Mouse (Mus musculus): Measurements from ENCODE around the gene Tcl1b1. TPM values are rescaled to one million over a fixed set of nuclear protein-coding genes. Genes with fewer than 3 reads are reported as not detected.
"Not testable (repeated sequence)": the region's sequence is repeated elsewhere in the genome, so short reads cannot be mapped to it uniquely, and the experiment has no call there.

Gene Tcl1b1
- total RNA-seq (2021), result not detected in 2 replicates
- long read RNA-seq, result 0 reads

DNA sequence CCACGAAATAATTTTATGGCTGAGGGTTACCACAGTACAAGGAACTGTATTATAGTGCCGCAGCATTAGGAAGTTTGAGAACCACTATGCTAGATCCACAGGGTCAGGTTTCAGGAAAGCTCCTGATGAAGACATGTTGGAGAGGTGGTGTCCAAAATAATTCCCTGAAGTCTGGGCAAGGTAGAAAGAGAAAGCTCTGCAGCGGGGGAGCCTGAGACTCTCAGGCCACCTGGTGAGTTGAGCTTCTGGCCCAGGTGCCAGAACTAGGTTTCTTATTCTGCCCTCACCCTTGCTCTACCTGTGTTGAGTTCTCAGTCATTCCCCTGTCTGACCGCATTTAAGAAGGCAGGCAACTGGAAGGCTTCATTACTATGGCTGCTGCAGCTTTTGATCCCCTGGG, at the start of gene Tcl1b1:
TSS of gene Tcl1b1 (plus strand) at position 301 of the 400 bp plus-strand sequence.
- DNase-seq, result no peak

DNA sequence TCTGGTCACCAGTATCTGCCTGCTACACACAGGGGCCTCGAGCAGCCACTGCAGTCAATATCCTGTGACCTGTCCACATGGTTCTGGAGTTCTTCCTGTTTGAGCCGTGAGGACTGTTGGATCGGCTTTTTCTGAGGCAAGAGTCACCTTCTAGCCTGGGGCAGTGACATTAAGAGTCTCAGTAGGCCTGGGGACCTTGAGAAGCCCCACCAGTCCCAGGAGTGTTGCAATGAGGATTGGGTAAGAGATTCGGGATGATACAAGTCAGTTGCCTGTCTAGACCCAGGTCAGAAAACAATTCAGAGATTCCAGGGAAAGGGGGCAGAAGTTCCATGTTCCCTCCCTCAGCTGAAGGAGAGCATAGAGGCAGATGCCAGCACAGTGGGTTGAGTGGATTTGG, 49.7 kb upstream of the Tcl1b1 start:
- no peak for DNase-seq

DNA sequence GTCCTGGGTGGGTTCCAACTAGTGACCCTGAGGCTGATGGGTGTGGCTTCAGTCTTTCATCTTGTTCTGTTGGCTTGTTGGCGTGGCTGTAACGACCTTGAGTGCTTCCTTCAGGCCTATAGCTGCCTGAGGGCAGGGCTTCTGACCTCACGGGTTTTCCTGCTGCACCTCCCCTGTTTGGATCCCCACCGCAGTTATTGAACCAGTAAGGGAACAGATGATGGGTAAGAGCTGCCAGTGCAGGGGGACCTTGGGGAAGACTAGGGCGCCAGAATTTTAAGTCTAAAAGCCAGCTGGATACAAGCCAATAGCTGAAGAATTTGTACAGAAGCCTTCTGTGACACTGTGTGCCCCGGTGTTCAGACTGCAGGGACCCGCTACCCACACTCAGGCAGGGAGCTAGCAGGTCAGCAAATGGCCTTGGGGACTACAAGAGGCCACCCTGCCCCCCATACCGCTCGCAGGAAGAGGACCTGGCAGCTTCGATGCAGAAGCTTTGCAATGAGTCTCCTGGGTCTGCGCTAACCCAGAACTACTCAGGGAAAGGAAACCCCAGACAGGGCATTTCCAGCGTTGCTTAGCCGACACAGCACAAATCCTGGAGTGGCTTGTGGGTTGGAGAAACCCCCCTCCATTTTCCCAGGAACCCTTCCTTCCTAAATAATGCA, 47.0 kb upstream of the Tcl1b1 start:
- DNase-seq, result peak; percentile 17

DNA sequence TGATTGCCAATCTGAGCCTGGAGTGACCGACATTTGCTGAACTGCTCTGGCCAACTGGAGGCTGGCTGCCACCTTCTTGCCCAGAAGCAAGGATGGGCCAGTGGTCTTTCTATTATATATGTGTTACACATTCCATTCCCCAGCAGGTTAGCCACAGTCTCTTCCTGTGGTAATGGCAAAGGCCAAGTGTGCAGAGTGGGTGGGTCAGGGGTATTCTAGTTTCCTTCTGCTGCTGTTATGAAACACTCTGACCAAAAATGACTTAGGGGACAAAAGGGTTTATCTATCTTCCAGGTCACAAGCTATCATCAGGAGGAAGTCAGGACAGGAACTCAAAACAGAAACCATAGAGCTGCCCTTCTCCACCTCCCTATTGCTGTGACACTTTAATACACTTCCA, 42.8 kb upstream of the Tcl1b1 start:
- no peak for DNase-seq

DNA sequence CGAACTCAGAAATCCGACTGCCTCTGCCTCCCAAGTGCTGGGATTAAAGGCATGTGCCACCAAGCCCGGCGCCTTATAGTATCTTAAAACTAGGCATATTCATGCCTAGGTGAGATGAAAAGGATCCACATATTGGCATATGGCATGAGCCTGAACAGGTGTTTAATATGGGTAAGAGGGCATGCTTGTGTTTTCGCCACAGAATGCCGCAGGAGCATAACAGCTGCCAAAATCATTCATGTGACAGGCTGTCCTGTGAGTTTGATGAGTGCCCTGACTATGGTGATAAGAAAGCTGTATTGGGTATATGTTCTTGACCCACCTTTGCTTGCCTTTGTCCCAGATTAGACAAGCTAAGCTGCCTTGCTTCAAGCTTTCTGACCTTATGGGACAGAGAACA, 34.1 kb upstream of the Tcl1b1 start:
- no peak for DNase-seq

DNA sequence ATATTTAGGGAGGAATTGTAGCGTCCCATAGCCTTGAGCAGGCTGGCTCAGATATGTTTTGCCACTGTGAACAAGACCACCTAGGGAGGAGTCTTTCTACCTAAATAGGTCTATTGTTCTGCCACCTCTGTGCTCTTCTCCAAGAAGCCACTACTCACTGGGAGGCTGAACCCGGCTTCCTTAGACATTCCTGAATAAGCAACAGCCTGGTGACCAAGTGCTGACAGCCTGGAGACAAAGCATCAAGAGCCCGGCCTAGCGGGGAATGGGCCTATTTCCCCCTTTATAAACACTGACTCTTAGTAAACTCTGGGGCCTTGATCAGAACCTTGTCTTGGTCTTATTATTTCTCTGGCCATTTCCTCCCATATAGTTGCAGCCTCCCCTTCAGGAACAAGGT, 33.0 kb upstream of the Tcl1b1 start:
- DNase-seq, result no peak

DNA sequence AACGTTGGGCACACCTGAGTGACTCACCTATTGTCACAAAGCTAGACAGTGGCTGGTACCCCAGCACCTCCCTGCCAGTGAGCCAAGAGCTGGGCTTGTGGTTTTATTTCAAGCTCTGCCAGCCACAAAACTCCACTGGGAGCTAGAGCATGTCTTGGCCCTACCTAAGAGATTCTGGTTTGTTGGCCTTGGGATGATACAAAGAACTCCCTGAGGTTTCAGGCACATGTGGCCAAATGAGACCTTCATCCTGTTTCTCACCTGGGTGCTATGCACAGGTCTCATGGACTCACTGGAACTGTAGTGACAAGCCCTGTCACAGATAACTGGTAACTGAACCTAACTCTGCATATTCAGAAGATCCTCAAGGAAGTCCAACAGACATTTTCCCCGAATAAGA, 31.9 kb upstream of the Tcl1b1 start:
- DNase-seq, result no peak

DNA sequence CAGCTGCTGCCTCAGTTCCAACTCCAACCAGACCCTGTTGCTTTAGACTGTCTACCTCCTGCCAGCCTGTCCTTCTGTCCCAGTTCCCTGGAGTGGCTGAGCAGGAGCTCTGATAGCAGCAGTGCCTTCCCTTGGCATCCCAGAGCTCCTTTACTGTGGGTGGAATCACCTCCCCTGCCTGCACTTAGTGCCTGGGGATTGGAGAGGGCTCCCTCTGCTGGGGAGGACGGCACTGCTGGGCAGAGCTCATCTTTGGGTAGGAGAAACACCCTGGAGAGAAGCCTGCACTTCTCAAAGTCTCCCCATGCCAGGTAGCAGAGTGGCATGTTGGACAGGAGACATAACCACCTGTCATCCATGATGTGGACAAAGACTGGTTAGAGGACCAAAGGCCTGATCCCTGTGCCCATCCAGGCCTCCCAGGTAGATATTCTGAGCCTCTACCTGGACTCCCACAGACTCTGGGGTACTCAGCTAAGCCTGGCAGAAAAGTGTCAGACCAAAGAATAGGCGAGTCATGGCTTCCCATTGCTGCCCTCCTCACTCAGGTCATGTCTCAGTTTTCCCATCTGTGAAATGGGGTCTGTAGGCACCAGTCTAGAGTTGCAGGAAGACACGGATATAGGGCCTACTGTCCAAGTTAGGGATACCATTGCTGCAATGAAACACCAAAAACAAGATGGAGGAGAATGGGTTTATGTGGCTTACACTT, 29.8 kb upstream of the Tcl1b1 start:
- not testable (repeated sequence) for DNase-seq

DNA sequence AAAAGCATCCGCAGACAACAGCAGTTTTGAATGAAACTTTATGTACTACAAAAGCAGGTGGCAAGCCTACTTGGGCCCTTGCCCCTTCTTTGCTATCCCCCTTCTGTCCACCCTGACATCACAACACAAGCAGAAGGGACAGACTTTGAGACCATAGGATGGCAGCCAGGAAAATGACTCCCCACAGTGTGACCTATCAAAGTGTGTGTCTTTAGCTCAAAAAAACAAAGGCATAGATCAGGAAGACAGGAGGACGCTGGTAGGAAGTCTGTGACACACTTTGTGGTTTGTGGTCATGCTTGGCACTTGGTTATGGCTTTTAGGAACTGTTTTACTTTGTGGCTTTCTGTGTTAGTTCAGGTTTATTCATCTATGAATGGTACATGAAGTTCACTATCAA, 25.3 kb upstream of the Tcl1b1 start:
- not testable (repeated sequence) for DNase-seq

DNA sequence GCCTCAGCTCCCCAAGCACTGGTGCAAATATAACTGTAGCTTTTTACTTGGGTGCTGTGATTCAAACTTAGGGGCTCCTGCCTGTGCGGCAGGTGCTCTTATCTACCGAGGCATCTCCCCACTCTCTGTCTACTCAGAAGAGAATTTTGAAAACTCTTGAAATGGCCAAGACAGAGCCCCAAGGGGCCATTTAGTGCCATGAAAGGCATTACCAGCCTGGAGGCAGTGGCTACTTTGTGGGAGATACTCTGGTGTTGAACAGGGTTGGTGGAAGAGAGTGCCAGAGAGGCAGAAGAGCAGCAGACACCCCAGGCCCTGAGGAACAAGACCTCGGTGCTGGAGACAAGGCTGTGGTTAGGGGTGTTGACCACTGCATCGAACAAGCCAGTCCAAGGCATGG, 24.7 kb upstream of the Tcl1b1 start:
- DNase-seq, result not testable (repeated sequence)

DNA sequence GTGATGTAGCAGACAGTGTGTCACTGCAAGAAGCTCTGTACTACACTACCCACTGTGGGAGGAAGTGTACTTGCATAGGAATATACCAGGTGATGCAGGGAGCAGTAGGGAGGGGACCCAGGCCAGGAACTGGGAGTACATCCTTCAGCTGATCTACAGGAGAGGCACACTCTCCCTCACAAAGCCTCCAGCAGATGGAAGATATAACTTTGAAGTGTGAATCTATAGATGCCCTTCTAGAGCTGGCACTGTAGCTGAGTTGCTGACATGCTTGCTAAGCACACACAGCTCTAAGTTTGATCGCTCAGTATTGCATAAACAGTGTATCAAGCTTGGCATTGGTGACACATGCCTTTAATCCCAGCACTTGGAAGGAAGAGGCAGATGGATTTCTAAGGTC, 21.8 kb upstream of the Tcl1b1 start:
- not testable (repeated sequence) for DNase-seq

DNA sequence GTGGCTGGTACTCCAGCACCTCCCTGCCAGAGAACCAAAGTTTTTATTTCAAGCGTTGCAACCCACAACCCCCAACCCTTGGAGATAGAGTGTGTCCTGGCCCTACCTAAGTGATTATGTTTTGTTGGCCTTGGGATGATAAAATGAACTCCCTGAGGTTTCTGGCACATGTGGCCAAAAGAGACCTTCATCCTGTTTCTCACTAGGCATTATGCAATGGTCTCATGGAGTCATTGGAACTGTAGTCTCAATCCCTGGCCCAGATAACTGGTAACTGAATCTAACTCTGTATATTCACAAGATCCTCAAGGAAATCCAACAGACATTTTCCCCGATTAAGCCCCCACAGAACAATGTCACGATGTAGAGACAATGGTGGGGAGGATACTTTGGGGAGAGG, 16.4 kb upstream of the Tcl1b1 start:
- DNase-seq, result no peak

DNA sequence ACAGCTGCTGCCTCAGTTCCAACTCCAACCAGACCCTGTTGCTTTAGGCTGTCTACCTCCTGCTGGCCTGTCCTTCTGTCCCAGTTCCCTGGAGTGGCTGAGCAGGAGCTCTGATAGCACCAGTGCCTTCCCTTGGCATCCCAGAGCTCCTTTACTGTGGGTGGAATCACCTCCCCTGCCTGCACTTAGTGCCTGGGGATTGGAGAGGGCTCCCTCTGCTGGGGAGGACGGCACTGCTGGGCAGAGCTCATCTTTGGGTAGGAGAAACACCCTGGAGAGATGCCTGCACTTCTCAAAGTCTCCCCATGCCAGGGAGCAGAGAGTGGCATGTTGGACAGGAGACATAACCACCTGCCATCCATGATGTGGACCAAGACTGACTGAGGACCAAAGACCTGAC, 14.6 kb upstream of the Tcl1b1 start:
- DNase-seq, result not testable (repeated sequence)

DNA sequence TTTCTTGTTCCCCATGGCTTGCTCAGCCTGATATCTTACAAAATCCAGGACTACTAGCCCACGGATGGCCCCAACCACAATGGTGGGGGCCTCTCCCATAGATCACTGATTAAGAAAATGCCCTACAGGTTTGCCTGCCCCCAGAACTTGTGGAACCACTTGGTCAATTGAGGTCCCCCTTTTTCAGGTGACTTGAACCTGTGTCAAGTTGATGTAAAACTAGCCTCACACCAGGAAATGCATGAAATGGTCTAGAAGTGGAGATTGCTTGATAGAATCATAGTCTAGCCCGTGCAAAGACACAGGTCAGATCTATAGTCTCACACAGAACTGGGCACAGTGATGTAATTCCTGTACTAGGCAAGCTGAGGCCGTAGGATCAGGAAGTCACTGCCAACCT, 13.8 kb upstream of the Tcl1b1 start, which contains the start of gene Tcl1b2:
TSS of gene Tcl1b2 (plus strand) at position 301 of the 400 bp plus-strand sequence.
- DNase-seq, result no peak

DNA sequence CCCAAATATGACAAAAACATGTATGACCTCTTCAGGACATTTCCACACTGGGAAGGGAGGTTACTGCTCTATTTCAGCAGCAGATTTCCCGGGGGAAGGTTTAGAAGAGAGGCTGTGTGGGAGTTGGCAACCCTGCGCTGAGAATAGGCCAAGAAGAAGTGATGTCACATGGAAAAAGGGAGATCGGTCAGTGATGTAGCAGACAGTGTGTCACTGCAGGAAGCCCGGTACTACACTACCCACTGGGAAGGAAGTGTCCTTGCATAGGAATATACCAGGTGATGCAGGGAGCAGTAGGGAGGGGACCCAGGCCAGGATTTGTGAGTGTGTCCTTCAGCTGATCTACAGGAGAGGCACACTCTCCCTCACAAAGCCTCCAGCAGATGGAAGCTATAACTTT, 4.2 kb upstream of the Tcl1b1 start:
- not testable (repeated sequence) for DNase-seq

DNA sequence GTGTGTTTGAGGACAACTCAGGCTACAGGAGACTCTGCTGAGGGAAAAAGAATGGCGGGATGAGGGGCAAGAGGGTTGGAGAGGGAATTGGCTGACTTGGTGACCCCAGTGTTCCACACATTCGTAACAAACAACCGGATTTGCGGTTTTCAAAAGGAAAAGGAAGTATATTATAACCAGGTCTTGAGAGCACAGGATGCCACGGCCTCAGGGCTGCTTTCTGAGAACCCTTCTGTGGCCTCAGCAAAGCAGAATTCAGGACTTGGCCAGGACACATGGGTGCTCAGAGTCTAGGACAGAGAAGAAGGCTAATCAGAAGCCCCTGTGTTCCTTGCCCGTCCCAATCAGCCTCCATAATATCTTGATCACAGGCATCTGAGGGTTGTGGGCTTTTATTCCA, 648 bp upstream of the Tcl1b1 start:
- no peak for DNase-seq

DNA sequence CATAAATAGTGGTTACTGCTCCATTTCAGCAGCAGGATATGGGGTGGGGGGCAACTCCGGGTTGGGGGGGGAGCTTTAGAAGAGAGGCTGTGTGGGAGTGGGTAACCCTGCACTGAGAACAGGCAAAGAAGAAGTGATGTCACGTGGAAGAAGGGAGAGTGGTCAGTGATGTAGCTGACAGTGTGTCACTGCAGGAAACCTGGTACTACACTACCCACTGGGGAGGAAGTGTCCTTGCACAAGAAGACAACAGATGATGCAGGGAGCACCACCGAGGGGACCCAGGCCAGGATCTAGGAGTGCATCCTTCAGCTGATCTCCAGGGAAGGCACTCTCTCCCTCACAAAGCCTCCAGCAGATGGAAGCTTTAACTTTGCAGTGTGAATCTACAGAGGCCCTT, 7.2 kb downstream of the Tcl1b1 start:
- no peak for DNase-seq

DNA sequence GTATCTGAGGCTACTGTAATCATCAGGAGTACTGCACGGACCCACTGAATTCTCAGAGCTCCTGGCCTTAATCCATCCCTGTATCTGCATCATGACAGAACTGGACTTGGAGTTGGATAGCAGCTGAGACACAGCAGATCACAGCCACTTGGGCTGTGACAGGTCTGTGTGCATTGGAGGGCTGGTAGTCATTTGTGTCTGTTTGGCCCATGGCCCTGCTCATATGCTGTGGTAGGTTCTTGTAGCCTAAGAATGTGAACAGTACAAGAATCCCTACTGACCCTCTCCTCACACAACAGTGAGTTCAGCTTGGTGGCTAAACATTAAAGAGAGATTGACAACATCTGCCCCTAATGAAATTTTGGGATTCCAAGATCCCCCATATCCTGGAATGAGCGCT, 13.9 kb downstream of the Tcl1b1 start:
- DNase-seq, result no peak

DNA sequence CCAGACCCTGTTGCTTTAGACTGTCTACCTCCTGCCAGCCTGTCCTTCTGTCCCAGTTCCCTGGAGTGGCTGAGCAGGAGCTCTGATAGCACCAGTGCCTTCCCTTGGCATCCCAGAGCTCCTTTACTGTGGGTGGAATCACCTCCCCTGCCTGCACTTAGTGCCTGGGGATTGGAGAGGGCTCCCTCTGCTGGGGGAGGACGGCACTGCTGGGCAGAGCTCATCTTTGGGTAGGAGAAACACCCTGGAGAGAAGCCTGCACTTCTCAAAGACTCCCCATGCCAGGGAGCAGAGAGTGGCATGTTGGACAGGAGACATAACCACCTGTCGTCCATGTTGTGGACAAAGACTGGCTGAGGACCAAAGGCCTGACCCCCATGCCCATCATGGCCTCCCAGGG, 14.8 kb downstream of the Tcl1b1 start:
- DNase-seq, result peak; percentile 79

DNA sequence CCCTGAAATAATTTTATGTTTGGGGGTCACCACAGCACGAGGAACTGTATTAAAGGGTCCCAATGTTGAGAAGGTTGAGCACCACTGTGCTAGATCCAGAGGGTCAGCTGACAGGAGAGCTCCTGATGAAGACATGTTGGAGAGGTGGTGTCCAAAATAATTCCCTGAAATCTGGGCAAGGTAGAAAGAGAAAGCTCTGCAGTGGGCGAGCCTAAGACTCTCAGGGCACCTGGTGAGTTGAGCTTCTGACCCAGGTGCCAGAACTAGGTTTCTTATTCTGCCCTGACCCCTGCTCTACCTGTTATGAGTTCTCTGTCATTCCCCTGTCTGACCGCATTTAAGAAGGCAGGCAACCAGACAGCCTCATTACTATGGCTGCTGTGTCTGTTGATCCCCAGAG, 16.6 kb downstream of the Tcl1b1 start, which contains the start of gene Tcl1b5:
TSS of gene Tcl1b5 (plus strand) at position 301 of the 400 bp plus-strand sequence.
- not testable (repeated sequence) for DNase-seq

DNA sequence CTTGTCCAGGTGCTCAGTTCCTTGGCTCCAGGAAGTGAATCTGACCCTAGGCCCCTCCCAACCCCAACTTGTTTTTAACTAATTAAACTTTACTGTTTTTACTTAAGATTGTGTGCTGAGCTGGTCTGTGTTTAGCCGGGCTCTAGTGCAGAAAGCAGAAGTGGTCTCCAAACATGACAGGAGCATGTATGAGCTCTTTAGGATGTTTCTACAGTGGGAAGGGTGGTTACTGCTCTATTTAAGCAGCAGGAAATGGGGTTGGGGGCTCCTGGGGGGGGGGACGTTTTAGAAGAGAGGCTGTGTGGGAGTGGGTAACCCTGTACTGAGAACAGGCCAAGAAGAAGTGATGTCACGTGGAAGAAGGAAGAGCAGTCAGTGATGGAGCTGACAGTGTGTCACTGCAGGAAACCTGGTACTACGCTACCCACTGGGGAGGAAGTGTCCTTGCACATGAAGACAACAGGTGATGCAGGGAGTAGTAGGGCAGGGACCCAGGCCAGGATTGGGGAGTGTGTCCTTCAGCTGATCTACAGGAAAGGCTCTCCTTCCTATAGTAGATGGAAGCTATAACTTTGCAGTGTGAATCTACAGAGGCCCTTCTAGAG, 21.7 kb downstream of the Tcl1b1 start:
- not testable (repeated sequence) for DNase-seq

DNA sequence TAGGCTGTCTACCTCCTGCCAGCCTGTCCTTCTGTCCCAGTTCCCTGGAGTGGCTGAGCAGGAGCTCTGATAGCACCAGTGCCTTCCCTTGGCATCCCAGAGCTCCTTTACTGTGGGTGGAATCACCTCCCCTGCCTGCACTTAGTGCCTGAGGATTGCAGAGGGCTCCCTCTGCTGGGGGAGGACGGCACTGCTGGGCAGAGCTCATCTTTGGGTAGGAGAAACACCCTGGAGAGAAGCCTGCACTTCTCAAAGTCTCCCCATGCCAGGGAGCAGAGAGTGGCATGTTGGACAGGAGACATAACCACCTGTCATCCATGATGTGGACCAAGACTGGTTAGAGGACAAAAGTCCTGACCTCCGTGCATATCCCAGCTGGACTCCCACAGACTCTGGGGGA, 29.5 kb downstream of the Tcl1b1 start:
- peak; percentile 26 for DNase-seq

DNA sequence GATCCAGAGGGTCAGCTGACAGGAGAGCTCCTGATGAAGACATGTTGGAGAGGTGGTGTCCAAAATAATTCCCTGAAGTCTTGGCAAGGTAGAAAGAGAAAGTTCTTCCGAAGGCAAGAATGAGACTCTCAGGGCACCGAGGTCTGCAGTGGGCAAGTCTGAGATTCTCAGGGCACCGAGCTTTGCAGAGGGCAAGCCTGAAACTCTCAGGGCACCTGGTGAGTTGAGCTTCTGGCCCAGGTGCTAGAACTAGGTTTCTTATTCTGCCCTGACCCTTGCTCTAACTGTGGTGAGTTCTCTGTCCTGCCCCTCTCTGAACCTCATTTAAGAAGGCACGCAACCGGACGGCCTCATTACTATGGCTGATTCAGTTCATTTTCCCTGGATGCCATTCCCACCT, 31.3 kb downstream of the Tcl1b1 start, which contains the start of gene Tcl1b3:
TSS of gene Tcl1b3 (plus strand) at position 301 of the 400 bp plus-strand sequence.
- not testable (repeated sequence) for DNase-seq

All from adrenal gland, postnatal 25 days (tissue).